8 mouse cellular contexts compared by ENCODE assay signal in the genomic region with DNA sequence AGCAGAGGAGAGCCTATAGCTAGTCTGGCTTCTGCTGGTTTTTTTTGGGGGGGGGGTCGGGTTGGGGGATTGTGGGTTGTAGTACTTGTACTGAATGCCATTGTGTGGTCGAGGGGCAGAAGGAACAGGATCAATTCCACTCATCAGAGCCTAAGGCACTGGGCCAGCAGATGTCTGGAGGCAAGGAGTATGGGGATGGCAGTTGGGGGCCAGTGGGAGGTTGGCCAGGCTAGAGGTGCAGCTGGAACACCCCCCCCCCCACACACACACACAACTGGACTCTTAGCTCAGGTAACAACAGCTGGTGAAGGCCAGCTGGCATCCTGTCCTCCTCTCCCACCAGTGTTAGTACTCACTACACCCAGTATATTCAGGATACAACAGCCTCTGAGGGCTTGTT. TPM values are rescaled to one million over a fixed set of nuclear protein-coding genes. Genes with fewer than 3 reads are reported as not detected.
DNase-seq lines count a peak whose midpoint lies in the region; ATAC-seq and TF ChIP-seq lines count a peak whose summit lies in the region.

No protein-coding gene starts in this region.

- TF ChIP-seq CTCF in midbrain, postnatal 0 days (IDR thresholded peaks at IDR 0.05): no peak

- H3K27ac ChIP-seq in kidney, embryonic 14.5 days (ENCODE audit: low read depth, low read length): peak overlapping the region; percentile 79; the same call in 1 of the 2 replicates
- H3K27ac ChIP-seq in embryonic facial prominence, embryonic 12.5 days: peak overlapping the region; percentile 36; the same call in 1 of the 2 replicates
- peak overlapping the region; percentile 85; the same call in 1 of the 2 replicates for H3K27ac ChIP-seq in intestine, embryonic 14.5 days (ENCODE audit: low read depth)
- peak overlapping the region; percentile 89 for H3K27ac ChIP-seq in midbrain, postnatal 0 days (ENCODE audit: low read depth, low read length)

- ATAC-seq in kidney, embryonic 14.5 days (ENCODE audit: low FRiP score, low TSS enrichment): 0 out of 2 replicates have a peak, but pooled peaks have one; percentile 5
- ATAC-seq in embryonic facial prominence, embryonic 12.5 days (ENCODE audit: insufficient number of reproducible peaks, insufficient read depth, low FRiP score, low TSS enrichment): no peak
- ATAC-seq in intestine, embryonic 14.5 days (replicated peaks; ENCODE audit: low FRiP score, low TSS enrichment, low read depth): no peak
- ATAC-seq in midbrain, postnatal 0 days (ENCODE audit: low FRiP score): peak; percentile 6; the same call in 1 of the 2 replicates

- 27% methylated on average over 2 of the region's 2 CpGs for WGBS in kidney, embryonic 14.5 days
- 13% methylated on average over 2 of the region's 2 CpGs for WGBS in embryonic facial prominence, embryonic 12.5 days
- WGBS in intestine, embryonic 14.5 days: 28% methylated on average over 2 of the region's 2 CpGs
- whole genome bisulfite sequencing in midbrain, postnatal 0 days: 0% methylated on average over 2 of the region's 2 CpGs

- H3K4me2 ChIP-seq in kidney, embryonic 14.5 days (replicated peaks; ENCODE audit: low read depth, low read length): no peak overlapping the region
- 0 out of 2 replicates have a peak overlapping the region, but pooled peaks have one; percentile 5 for H3K4me2 ChIP-seq in embryonic facial prominence, embryonic 12.5 days (replicated peaks)
- no peak overlapping the region; the same call in 1 of the 2 replicates for H3K4me2 ChIP-seq in intestine, embryonic 14.5 days (ENCODE audit: low read length)
- H3K4me2 ChIP-seq in midbrain, postnatal 0 days (ENCODE audit: low read depth, low read length, poor library complexity, severe bottlenecking): 0 out of 2 replicates have a peak overlapping the region, but pooled peaks have one; percentile 93

- no peak overlapping the region; the same call in 1 of the 2 replicates for H3K9ac ChIP-seq in kidney, embryonic 14.5 days (ENCODE audit: low read depth, low read length)
- no peak overlapping the region for H3K9ac ChIP-seq in embryonic facial prominence, embryonic 12.5 days
- no peak overlapping the region for H3K9ac ChIP-seq in intestine, embryonic 14.5 days (ENCODE audit: low read length)
- 0 out of 2 replicates have a peak overlapping the region, but pooled peaks have one; percentile 24 for H3K9ac ChIP-seq in midbrain, postnatal 0 days (replicated peaks; ENCODE audit: low read length, poor library complexity, severe bottlenecking)

- H3K27me3 ChIP-seq in kidney, embryonic 14.5 days (ENCODE audit: control insufficient read depth, insufficient read depth, low read length): no peaks in the 10 kb centered on the region
- 0 out of 2 replicates have a peak, but pooled peaks cover 4% of the 10 kb centered on the region for H3K27me3 ChIP-seq in embryonic facial prominence, embryonic 12.5 days
- no peaks in the 10 kb centered on the region for H3K27me3 ChIP-seq in intestine, embryonic 14.5 days (replicated peaks; ENCODE audit: control insufficient read depth, insufficient read depth, low read length)
- H3K27me3 ChIP-seq in midbrain, postnatal 0 days (ENCODE audit: insufficient read depth, low read length): no peaks in the 10 kb centered on the region

- peaks cover 18% of the 10 kb centered on the region for H3K36me3 ChIP-seq in kidney, embryonic 14.5 days (ENCODE audit: control insufficient read depth, insufficient read depth, low read length)
- H3K36me3 ChIP-seq in embryonic facial prominence, embryonic 12.5 days: peaks cover 13% of the 10 kb centered on the region; the same call in 1 of the 2 replicates
- peaks cover 15% of the 10 kb centered on the region; the same call in 1 of the 2 replicates for H3K36me3 ChIP-seq in intestine, embryonic 14.5 days (ENCODE audit: control insufficient read depth, insufficient read depth, low read length)
- peaks cover 19% of the 10 kb centered on the region for H3K36me3 ChIP-seq in midbrain, postnatal 0 days (ENCODE audit: insufficient read depth, low read length)

- H3K4me1 ChIP-seq in kidney, embryonic 14.5 days (ENCODE audit: control insufficient read depth, insufficient read depth, low read length): peaks cover 9% of the 10 kb centered on the region; the same call in 1 of the 2 replicates
- H3K4me1 ChIP-seq in embryonic facial prominence, embryonic 12.5 days: peaks cover 9% of the 10 kb centered on the region; the same call in 1 of the 2 replicates
- peaks cover 6% of the 10 kb centered on the region; the same call in 1 of the 2 replicates for H3K4me1 ChIP-seq in intestine, embryonic 14.5 days (replicated peaks; ENCODE audit: control insufficient read depth, insufficient read depth, low read length)
- H3K4me1 ChIP-seq in midbrain, postnatal 0 days (ENCODE audit: insufficient read depth, low read length): peaks cover 9% of the 10 kb centered on the region; the same call in 1 of the 2 replicates

- no peak overlapping the region for H3K4me3 ChIP-seq in kidney, embryonic 14.5 days (ENCODE audit: low read length)
- H3K4me3 ChIP-seq in embryonic facial prominence, embryonic 12.5 days: no peak overlapping the region
- no peak overlapping the region for H3K4me3 ChIP-seq in intestine, embryonic 14.5 days (ENCODE audit: low read depth, low read length)
- H3K4me3 ChIP-seq in midbrain, postnatal 0 days (ENCODE audit: low read depth, low read length): no peak overlapping the region

- no peak for DNase-seq in kidney, adult 9 months
- DNase-seq in intestine, embryonic 14.5 days (ENCODE audit: low spot score): no peak
- no peak for DNase-seq in midbrain, postnatal 0 days (ENCODE audit: low spot score)
- no peak for DNase-seq in ovary, postnatal 14 days (ENCODE audit: low spot score)
- no peak for DNase-seq in frontal cortex, postnatal 25 days (ENCODE audit: low spot score in 2 of 2)
- DNase-seq in heart, postnatal 4 days: no peak

- no peaks in the 10 kb centered on the region for H3K9me3 ChIP-seq in kidney, embryonic 14.5 days (ENCODE audit: control insufficient read depth, low read length)
- H3K9me3 ChIP-seq in embryonic facial prominence, embryonic 12.5 days: no peaks in the 10 kb centered on the region
- H3K9me3 ChIP-seq in intestine, embryonic 14.5 days (ENCODE audit: control insufficient read depth, low read length): no peaks in the 10 kb centered on the region
- H3K9me3 ChIP-seq in midbrain, postnatal 0 days (ENCODE audit: low read length): no peaks in the 10 kb centered on the region

RNA-seq across cellular contexts. Expression of a gene that starts 1.2 kb away (rescaled TPM):
- polyA plus RNA-seq in kidney, embryonic 14.5 days (2014; fragmentation: Nextera tagmentation; extraction: Ambion mirVana): 62.6 and 78.3 TPM in 2 replicates
- polyA plus RNA-seq in embryonic facial prominence, embryonic 12.5 days (2016; fragmentation: Nextera tagmentation; extraction: Ambion mirVana): 88.5 and 89.5 TPM in 2 replicates
- polyA plus RNA-seq in intestine, embryonic 14.5 days (2014; fragmentation: Nextera tagmentation; extraction: Ambion mirVana): 130 and 142 TPM in 2 replicates
- total RNA-seq in midbrain, postnatal 0 days (2014; rRNA removed): 178 and 184 TPM in 2 replicates
- 146 and 155 TPM in 2 replicates for polyA plus RNA-seq in midbrain, postnatal 0 days (2015; fragmentation: Nextera tagmentation; extraction: Ambion mirVana)
- 10 to 100 TPM; 14.3 to 16.3 TPM for total RNA-seq in heart, postnatal 4 days (2021)

RNA-seq across cellular contexts. Expression of a gene that starts 14.4 kb away (rescaled TPM):
- not detected in 2 replicates for polyA plus RNA-seq in kidney, embryonic 14.5 days (2014; fragmentation: Nextera tagmentation; extraction: Ambion mirVana)
- not detected in 2 replicates for polyA plus RNA-seq in embryonic facial prominence, embryonic 12.5 days (2016; fragmentation: Nextera tagmentation; extraction: Ambion mirVana)
- polyA plus RNA-seq in intestine, embryonic 14.5 days (2014; fragmentation: Nextera tagmentation; extraction: Ambion mirVana): not detected in 2 replicates
- 0.61 TPM in 1 of 2 replicates, not detected in the other for total RNA-seq in midbrain, postnatal 0 days (2014; rRNA removed)
- polyA plus RNA-seq in midbrain, postnatal 0 days (2015; fragmentation: Nextera tagmentation; extraction: Ambion mirVana): 0.31 and 0.52 TPM in 2 replicates
- total RNA-seq in heart, postnatal 4 days (2021): not detected

RNA-seq across cellular contexts. Expression of a gene that starts 18.1 kb away (rescaled TPM):
- 28.5 and 38.5 TPM in 2 replicates for polyA plus RNA-seq in kidney, embryonic 14.5 days (2014; fragmentation: Nextera tagmentation; extraction: Ambion mirVana)
- polyA plus RNA-seq in embryonic facial prominence, embryonic 12.5 days (2016; fragmentation: Nextera tagmentation; extraction: Ambion mirVana): 50.7 and 54.0 TPM in 2 replicates
- polyA plus RNA-seq in intestine, embryonic 14.5 days (2014; fragmentation: Nextera tagmentation; extraction: Ambion mirVana): 29.4 and 42.8 TPM in 2 replicates
- 40.4 and 52.2 TPM in 2 replicates for total RNA-seq in midbrain, postnatal 0 days (2014; rRNA removed)
- 41.3 and 43.4 TPM in 2 replicates for polyA plus RNA-seq in midbrain, postnatal 0 days (2015; fragmentation: Nextera tagmentation; extraction: Ambion mirVana)
- 10 to 100 TPM; 18.3 to 18.8 TPM for total RNA-seq in heart, postnatal 4 days (2021)

RNA-seq across cellular contexts. Expression of a gene that starts 30.8 kb away (rescaled TPM):
- polyA plus RNA-seq in kidney, embryonic 14.5 days (2014; fragmentation: Nextera tagmentation; extraction: Ambion mirVana): not detected in 2 replicates
- polyA plus RNA-seq in embryonic facial prominence, embryonic 12.5 days (2016; fragmentation: Nextera tagmentation; extraction: Ambion mirVana): 0.12 TPM in 1 of 2 replicates, not detected in the other
- not detected in 2 replicates for polyA plus RNA-seq in intestine, embryonic 14.5 days (2014; fragmentation: Nextera tagmentation; extraction: Ambion mirVana)
- total RNA-seq in midbrain, postnatal 0 days (2014; rRNA removed): not detected in 2 replicates
- not detected in 2 replicates for polyA plus RNA-seq in midbrain, postnatal 0 days (2015; fragmentation: Nextera tagmentation; extraction: Ambion mirVana)
- total RNA-seq in heart, postnatal 4 days (2021): not detected

RNA-seq across cellular contexts. Expression of a gene that starts 30.8 kb away (rescaled TPM):
- 73.0 and 91.7 TPM in 2 replicates for polyA plus RNA-seq in kidney, embryonic 14.5 days (2014; fragmentation: Nextera tagmentation; extraction: Ambion mirVana)
- 103 and 105 TPM in 2 replicates for polyA plus RNA-seq in embryonic facial prominence, embryonic 12.5 days (2016; fragmentation: Nextera tagmentation; extraction: Ambion mirVana)
- polyA plus RNA-seq in intestine, embryonic 14.5 days (2014; fragmentation: Nextera tagmentation; extraction: Ambion mirVana): 82.5 and 83.3 TPM in 2 replicates
- 161 and 178 TPM in 2 replicates for total RNA-seq in midbrain, postnatal 0 days (2014; rRNA removed)
- polyA plus RNA-seq in midbrain, postnatal 0 days (2015; fragmentation: Nextera tagmentation; extraction: Ambion mirVana): 94.0 and 95.9 TPM in 2 replicates
- 10 to 100 TPM; 53.5 to 54.8 TPM for total RNA-seq in heart, postnatal 4 days (2021)

Comparison
In these comparisons a context has a peak if more than half of its experiments do, and no peak if none do; other contexts are left out.
1. ATAC-seq: peak in kidney, embryonic 14.5 days (single experiment) and midbrain, postnatal 0 days (single experiment); none in embryonic facial prominence, embryonic 12.5 days (single experiment) and intestine, embryonic 14.5 days (single experiment).
2. H3K27ac ChIP-seq: peak in every context shown above with its lines; median percentile 89 in midbrain, postnatal 0 days; 85 in intestine, embryonic 14.5 days; 79 in kidney, embryonic 14.5 days; 36 in embryonic facial prominence, embryonic 12.5 days.
3. H3K4me2 ChIP-seq: peak in embryonic facial prominence, embryonic 12.5 days (single experiment) and midbrain, postnatal 0 days (single experiment); none in kidney, embryonic 14.5 days (single experiment) and intestine, embryonic 14.5 days (single experiment).